Mouse (Mus musculus) layer of hippocampus, postnatal 25 days (tissue): ENCODE data around the gene Scml4. TPM values are rescaled to one million over a fixed set of nuclear protein-coding genes. Genes with fewer than 3 reads are reported as not detected.
A peak's percentile ranks its signal among the peaks of the same experiment; 100 is the strongest.

Experiments
- DNase-seq, 2 experiments: peaks; one replicate each; pipeline ENCODE4 v3.0.0; 2022; ENCODE audit warnings: mixed read lengths in 2 of 2, low spot score in 1 of 2; ENCODE audit errors: extremely low spot score in 1 of 2
- total RNA-seq, 2 experiments: library from RNA; stranded (reverse); gene quantifications; 2 replicates each; pipeline ENCODE4 v1.2.3; 2021

The Scml4 gene
- total RNA-seq, 2 experiments from 2014 or later, result 5.1 to 5.3 TPM

GRCm38 (mm10) chr10:42987594-42988052 lies 127.5 kb downstream of the Scml4 start:
- peak in 1 of 2 experiments; percentile 15 for DNase-seq

GRCm38 (mm10) chr10:42988627-42989026 lies 128.5 kb downstream of the Scml4 start:
- no peak for DNase-seq

- peak in 1 of 2 experiments; percentile 74 for DNase-seq
These were observed 129.7 kb downstream of the Scml4 start for GRCm38 (mm10) chr10:42989910-42990309.

- no peak for DNase-seq
These were observed 130.8 kb downstream of the Scml4 start for GRCm38 (mm10) chr10:42991018-42991417.

GRCm38 (mm10) chr10:42994331-42994782 lies 134.2 kb downstream of the Scml4 start:
- DNase-seq, result no peak

- no peak for DNase-seq
These were observed 135.3 kb downstream of the Scml4 start for GRCm38 (mm10) chr10:42995484-42995895.

GRCm38 (mm10) chr10:42997278-42997677 lies 137.1 kb downstream of the Scml4 start:
- DNase-seq, result no peak

GRCm38 (mm10) chr10:42999324-42999723 lies 139.2 kb downstream of the Scml4 start:
- DNase-seq, result no peak

GRCm38 (mm10) chr10:43001433-43001832 lies 141.3 kb downstream of the Scml4 start:
- DNase-seq, result no peak

- no peak for DNase-seq
These were observed 142.0 kb downstream of the Scml4 start for GRCm38 (mm10) chr10:43002066-43002678.

- DNase-seq, result no peak
These were observed 142.7 kb downstream of the Scml4 start for GRCm38 (mm10) chr10:43002721-43003465.

GRCm38 (mm10) chr10:43003466-43003757 lies 143.2 kb downstream of the Scml4 start:
- DNase-seq, result no peak

GRCm38 (mm10) chr10:43004174-43004734 lies 144.1 kb downstream of the Scml4 start:
- no peak for DNase-seq

- DNase-seq, result no peak
These were observed 144.9 kb downstream of the Scml4 start for GRCm38 (mm10) chr10:43005031-43005430.

- no peak for DNase-seq
These were observed 145.5 kb downstream of the Scml4 start for GRCm38 (mm10) chr10:43005677-43006076.

- DNase-seq, result peak in 1 of 2 experiments; percentile 13
These were observed 146.4 kb downstream of the Scml4 start for GRCm38 (mm10) chr10:43006534-43006933.

- no peak for DNase-seq
These were observed 147.9 kb downstream of the Scml4 start for GRCm38 (mm10) chr10:43008116-43008515.

Other genes starting within 250 kb of the Scml4 start
- 10 to 100 TPM; 44.7 to 50.9 TPM for gene Sec63, start 98.9 kb upstream of the Scml4 start, total RNA-seq